Mouse (Mus musculus): ENCODE data around the gene Setmar.
"Not testable (repeated sequence)": the region's sequence is repeated elsewhere in the genome, so short reads cannot be mapped to it uniquely, and the experiment has no call there.

GRCm38 (mm10) chr6:108055041-108055440 lies 9.8 kb upstream of the Setmar start:
- TF ChIP-seq CTCF (IDR thresholded peaks at IDR 0.05; ENCODE audit: low read depth, low read length), result peak; percentile 40; the same call in 1 of the 2 replicates
- TF ChIP-seq POLR2A (IDR thresholded peaks at IDR 0.05; ENCODE audit: borderline replicate concordance, low read depth, low read length), result not testable (repeated sequence)
